Mouse (Mus musculus): Measurements from ENCODE around the gene Ppp4r3a. TPM values are rescaled to one million over a fixed set of nuclear protein-coding genes. Genes with fewer than 3 reads are reported as not detected.
A peak's percentile ranks its signal among the peaks of the same experiment; 100 is the strongest.

The Ppp4r3a gene
- total and polyA plus RNA-seq, 3 experiments, result 43.2 to 68.6 (median 68.5) TPM

DNA sequence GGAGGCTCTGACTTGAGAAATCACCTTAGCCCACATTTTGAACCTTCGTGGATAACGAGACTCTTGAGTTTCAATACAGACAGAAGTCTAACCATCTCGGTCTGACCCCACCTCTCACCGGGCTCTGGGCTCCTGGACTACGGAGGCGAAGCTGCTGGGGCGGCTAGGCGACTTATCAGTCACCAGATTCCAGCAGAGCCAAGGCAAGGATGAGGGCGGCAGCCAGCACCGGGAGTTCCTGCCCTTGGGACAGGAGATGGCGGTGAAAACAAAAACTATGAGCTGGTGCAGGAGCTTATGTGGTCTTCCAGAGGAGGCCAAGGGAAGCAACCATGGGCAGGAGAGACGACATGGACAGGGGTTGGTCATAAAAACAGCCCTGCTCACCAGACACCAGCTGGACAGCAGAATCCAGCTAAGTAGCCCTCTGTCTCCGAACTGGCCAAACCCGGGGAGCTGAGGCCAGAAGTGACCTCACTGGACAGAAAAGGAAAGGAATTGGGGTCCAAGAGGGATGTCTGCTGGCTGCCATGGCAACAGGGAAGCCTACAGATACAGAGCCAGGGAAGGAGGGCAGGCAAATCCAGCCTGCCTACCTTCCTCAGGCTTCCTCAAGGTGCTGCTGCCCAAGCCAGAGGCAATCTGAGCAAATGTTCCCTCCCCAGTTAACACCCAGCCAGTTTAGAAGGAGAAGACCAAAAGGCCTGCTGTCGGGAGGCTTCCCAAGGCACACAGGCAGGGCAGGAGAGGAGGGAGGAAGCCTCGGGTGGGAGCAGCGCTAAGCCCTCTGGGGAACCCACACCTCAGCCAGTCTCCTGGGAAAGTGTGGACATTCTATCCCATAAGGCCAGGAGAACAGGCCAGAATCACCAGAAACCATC is 71.1 kb downstream of the Ppp4r3a start:
- Histone ChIP-seq H3K79me2 (replicated peaks; ENCODE audit: control insufficient read depth, extremely low read depth, insufficient read depth, poor library complexity, severe bottlenecking) (peaks cover 74% of the 10 kb centered on the region), H3K9ac (ENCODE audit: insufficient read depth, low read depth) (no peak overlapping the region), H3K4me3 (replicated peaks in 1 of 3; ENCODE audit: low read depth in 2 of 3, low read length in 2 of 3, poor library complexity in 1 of 3) (no peak overlapping the region), H3K27me3 (replicated peaks) (no peaks in the 10 kb centered on the region), H3K4me1 (ENCODE audit: control insufficient read depth in 1 of 2, insufficient read depth in 2 of 2) (peaks cover 61 to 91% of the 10 kb centered on the region in 2 experiments), H3K36me3 (replicated peaks in 1 of 2; ENCODE audit: control insufficient read depth in 1 of 2, insufficient read depth in 1 of 2, low read length in 1 of 2) (peaks cover 0 to 28% of the 10 kb centered on the region in 2 experiments), H3K27ac (ENCODE audit: insufficient read depth, low read depth) (no peak overlapping the region), H3K4me2 (ENCODE audit: insufficient read depth, low read depth, poor library complexity, severe bottlenecking) (0 out of 2 replicates have a peak overlapping the region, but pooled peaks have one; percentile 9), H3K9me3 (replicated peaks; ENCODE audit: low read length) (no peaks in the 10 kb centered on the region)
- no peak for DNase-seq (ENCODE audit: extremely low read depth)
- in situ Hi-C loops (cut with MboI; ENCODE audit: low pct_ligation_motif_present, low pct_unique_long_range_greater_than_20kb, low sequenced_read_pairs) (no loop called here), dilution Hi-C loops (cut with MboI; ENCODE audit: extremely low pct_ligation_motif_present, extremely low pct_unique_long_range_greater_than_20kb, low sequenced_read_pairs) (no loop called here)
- TF ChIP-seq RCOR1 (conservative IDR thresholded peaks at IDR 0.05; ENCODE audit: low read depth, low read length), result no peak
- no peak for TF ChIP-seq IRF4 (IDR thresholded peaks at IDR 0.05; ENCODE audit: low read depth, low read length)
- no peak for TF ChIP-seq USF2 (conservative IDR thresholded peaks at IDR 0.05; ENCODE audit: low read depth, low read length)
- no peak for TF ChIP-seq MXI1 (IDR thresholded peaks at IDR 0.05; ENCODE audit: low read depth, low read length)
- no peak for TF ChIP-seq NELFE (IDR thresholded peaks at IDR 0.05; ENCODE audit: low read depth, low read length)
- no peak for TF ChIP-seq ZKSCAN1 (IDR thresholded peaks at IDR 0.05; ENCODE audit: borderline replicate concordance, low read depth, low read length)
- TF ChIP-seq CHD2 (IDR thresholded peaks at IDR 0.05; ENCODE audit: low read length), result no peak
- TF ChIP-seq CHD1 (IDR thresholded peaks at IDR 0.05; ENCODE audit: low read depth, low read length), result no peak
- no peak for TF ChIP-seq JUND (conservative IDR thresholded peaks at IDR 0.05; ENCODE audit: low read depth, low read length)
- TF ChIP-seq MAX (IDR thresholded peaks at IDR 0.05; ENCODE audit: low read length), result no peak
- no peak for TF ChIP-seq BHLHE40 (IDR thresholded peaks at IDR 0.05; ENCODE audit: low read depth, low read length)
- TF ChIP-seq MEF2A (IDR thresholded peaks at IDR 0.05; ENCODE audit: borderline replicate concordance, low read depth, low read length), result no peak
- no peak for TF ChIP-seq USF1 (IDR thresholded peaks at IDR 0.05; ENCODE audit: low read depth, low read length)
- no peak for TF ChIP-seq ZNF384 (IDR thresholded peaks at IDR 0.05; ENCODE audit: low read depth, low read length)

DNA sequence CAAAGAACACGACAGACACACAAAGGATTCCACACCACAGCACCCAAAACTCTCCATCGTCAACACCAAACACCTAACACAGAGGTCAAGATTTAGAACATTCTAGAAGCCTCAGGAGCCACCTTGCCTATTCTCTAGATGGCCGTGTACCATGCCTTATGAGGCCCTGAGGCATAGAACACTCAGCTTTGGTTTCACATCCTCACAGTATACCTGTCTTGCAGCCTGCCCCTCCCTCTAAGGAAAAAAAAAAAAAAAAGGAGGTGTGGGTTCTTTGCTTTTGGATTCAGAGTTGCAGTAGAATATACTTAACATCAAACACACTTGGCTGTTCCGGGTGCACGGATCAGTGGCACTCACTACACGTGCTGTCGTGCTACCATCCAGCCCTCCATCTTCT is 72.5 kb downstream of the Ppp4r3a start:
- in situ Hi-C loops (cut with MboI; ENCODE audit: low pct_ligation_motif_present, low pct_unique_long_range_greater_than_20kb, low sequenced_read_pairs) (no loop called here), dilution Hi-C loops (cut with MboI; ENCODE audit: extremely low pct_ligation_motif_present, extremely low pct_unique_long_range_greater_than_20kb, low sequenced_read_pairs) (no loop called here)
- Histone ChIP-seq H3K9me3 (replicated peaks; ENCODE audit: low read length) (no peaks in the 10 kb centered on the region), H3K27me3 (replicated peaks) (no peaks in the 10 kb centered on the region), H3K79me2 (replicated peaks; ENCODE audit: control insufficient read depth, extremely low read depth, insufficient read depth, poor library complexity, severe bottlenecking) (peaks cover 73% of the 10 kb centered on the region), H3K4me1 (ENCODE audit: control insufficient read depth in 1 of 2, insufficient read depth in 2 of 2) (peaks cover 66 to 91% of the 10 kb centered on the region in 2 experiments), H3K27ac (ENCODE audit: insufficient read depth, low read depth) (peak overlapping the region; percentile 67; the same call in 1 of the 2 replicates), H3K36me3 (replicated peaks in 1 of 2; ENCODE audit: control insufficient read depth in 1 of 2, insufficient read depth in 1 of 2, low read length in 1 of 2) (peaks cover 0 to 26% of the 10 kb centered on the region in 2 experiments), H3K9ac (ENCODE audit: insufficient read depth, low read depth) (0 out of 2 replicates have a peak overlapping the region, but pooled peaks have one; percentile 16), H3K4me3 (replicated peaks in 1 of 3; ENCODE audit: low read depth in 2 of 3, low read length in 2 of 3, poor library complexity in 1 of 3) (no peak overlapping the region), H3K4me2 (ENCODE audit: insufficient read depth, low read depth, poor library complexity, severe bottlenecking) (peak overlapping the region; percentile 26)
- DNase-seq (ENCODE audit: extremely low read depth), result no peak
- TF ChIP-seq RAD21 (IDR thresholded peaks at IDR 0.05; ENCODE audit: low read depth, low read length) (no peak), TCF12 (IDR thresholded peaks at IDR 0.05; ENCODE audit: low read depth, low read length) (peak; percentile 15; the same call in 1 of the 2 replicates), CHD1 (IDR thresholded peaks at IDR 0.05; ENCODE audit: low read depth, low read length) (no peak), SIN3A (IDR thresholded peaks at IDR 0.05; ENCODE audit: low read length) (0 out of 2 replicates have a peak, but pooled peaks have one; percentile 34), ZMIZ1 (IDR thresholded peaks at IDR 0.05; ENCODE audit: low read depth, low read length) (no peak), EP300 (IDR thresholded peaks at IDR 0.05; ENCODE audit: low read length) (peak; percentile 67), ETS1 (conservative IDR thresholded peaks at IDR 0.05; ENCODE audit: low read depth, low read length) (no peak), RCOR1 (conservative IDR thresholded peaks at IDR 0.05; ENCODE audit: low read depth, low read length) (0 out of 2 replicates have a peak, but pooled peaks have one; percentile 38), MXI1 (IDR thresholded peaks at IDR 0.05; ENCODE audit: low read depth, low read length) (0 out of 2 replicates have a peak, but pooled peaks have one; percentile 16), IRF4 (IDR thresholded peaks at IDR 0.05; ENCODE audit: low read depth, low read length) (peak; percentile 87), SMC3 (IDR thresholded peaks at IDR 0.05; ENCODE audit: low read depth, low read length) (no peak), MAFK (IDR thresholded peaks at IDR 0.05; ENCODE audit: insufficient replicate concordance, low read length) (no peak), POLR2A (IDR thresholded peaks at IDR 0.05; ENCODE audit: low read depth, low read length) (no peak), USF1 (IDR thresholded peaks at IDR 0.05; ENCODE audit: low read depth, low read length) (no peak), ZNF384 (IDR thresholded peaks at IDR 0.05; ENCODE audit: low read depth, low read length) (peak; percentile 98), USF2 (conservative IDR thresholded peaks at IDR 0.05; ENCODE audit: low read depth, low read length) (no peak), CTCF (conservative IDR thresholded peaks at IDR 0.05 in 1 of 2, IDR thresholded peaks at IDR 0.05 in 1 of 2; ENCODE audit: low read depth in 2 of 2, low read length in 2 of 2) (no peak), GABPA (IDR thresholded peaks at IDR 0.05; ENCODE audit: insufficient replicate concordance, low read depth, low read length) (no peak), E2F4 (IDR thresholded peaks at IDR 0.05; ENCODE audit: insufficient replicate concordance, low read depth, low read length) (no peak), ZC3H11A (IDR thresholded peaks at IDR 0.05; ENCODE audit: low read depth, low read length) (no peak), NRF1 (IDR thresholded peaks at IDR 0.05; ENCODE audit: low read depth, low read length) (no peak), MYC (IDR thresholded peaks at IDR 0.05; ENCODE audit: low read depth, low read length) (no peak), MAZ (IDR thresholded peaks at IDR 0.05; ENCODE audit: low read depth, low read length) (peak; percentile 84)
